Mouse (Mus musculus) stomach, adult 2 months (tissue): ENCODE data around the gene Scyl2. TPM values are rescaled to one million over a fixed set of nuclear protein-coding genes. Genes with fewer than 3 reads are reported as not detected.

ENCODE experiments used
- polyA plus RNA-seq: library from polyadenylated mRNA; depleted of rRNA; stranded (reverse); fragments of >200 nt; gene quantifications from 2 replicates; pipeline ENCODE4 v1.2.3, GENCODE M21; 2012; rRNA removed

The Scyl2 gene
- 3.4 and 4.1 TPM in 2 replicates for polyA plus RNA-seq

DNA sequence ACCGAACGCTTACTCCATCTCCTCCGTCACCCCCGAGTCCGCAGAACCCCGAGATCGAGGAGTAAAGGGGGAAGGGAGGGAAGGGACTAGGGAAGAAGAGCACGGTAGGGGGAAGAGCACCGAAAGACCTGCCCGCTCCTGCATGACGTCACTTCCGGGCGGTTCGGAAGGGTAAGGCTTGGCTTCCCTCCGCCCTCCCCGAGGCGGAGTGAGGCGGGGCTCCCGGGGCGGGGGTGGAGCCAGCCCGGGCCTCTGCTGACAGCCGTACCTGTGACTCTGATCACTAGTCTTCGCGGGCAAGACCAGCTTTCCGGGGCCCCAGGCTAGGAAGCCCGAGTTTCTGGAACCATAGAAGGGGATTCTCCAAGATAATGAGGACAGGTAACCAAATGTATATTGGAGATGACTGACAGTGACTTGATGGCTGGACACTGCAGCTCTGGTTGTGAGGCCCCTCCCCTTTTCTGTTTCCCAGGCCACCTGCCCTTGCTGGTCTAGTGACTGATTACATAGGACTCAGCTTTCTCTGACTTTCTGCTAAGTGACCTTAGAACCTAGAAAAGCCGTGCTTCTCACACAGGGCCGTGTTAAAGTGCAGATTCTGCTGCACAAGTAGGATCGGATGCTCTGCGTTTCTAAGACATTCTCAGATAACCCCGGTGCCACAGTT lies at the start of gene Scyl2:
Gene Scyl2 (minus strand): TSS at position 147 of the 670 bp plus-strand sequence.

DNA sequence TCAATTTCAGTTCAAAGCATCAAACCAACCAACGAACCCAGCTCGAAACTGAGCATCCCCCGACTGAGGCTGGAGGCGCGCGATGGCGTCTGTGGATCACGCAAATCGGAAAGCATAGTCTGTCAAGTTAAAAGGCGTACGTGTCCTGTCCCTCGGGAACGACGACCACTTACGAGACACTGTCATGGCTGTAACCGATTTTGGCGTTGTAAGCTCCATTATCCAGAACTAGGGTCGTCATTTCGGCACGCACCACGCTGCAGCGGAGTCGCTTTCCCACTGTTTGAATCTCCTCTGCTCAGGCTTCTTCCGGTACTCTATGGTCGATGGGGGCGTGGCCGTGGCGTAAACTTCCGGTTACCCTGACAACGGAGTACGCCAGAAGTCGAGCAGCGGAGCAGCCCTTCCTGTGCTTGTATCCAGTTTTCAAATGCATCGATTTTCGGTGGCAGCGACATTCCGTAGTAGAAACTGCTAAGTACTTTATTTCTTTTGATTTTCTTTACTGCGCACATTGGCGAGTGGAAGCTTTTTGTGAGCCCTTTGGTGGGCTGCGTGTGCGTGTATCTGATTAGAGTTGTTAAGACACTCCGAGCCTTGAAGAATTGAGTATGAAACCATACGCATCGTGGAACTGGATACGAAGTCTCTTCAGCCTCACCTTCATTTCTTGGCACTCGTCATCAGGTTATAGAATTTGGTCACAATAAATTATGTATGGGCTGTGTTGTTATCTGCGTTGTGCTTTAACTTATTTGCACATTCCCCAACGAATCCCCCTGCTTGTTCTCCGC lies 46.1 kb upstream of the Scyl2 start, which contains the start of gene Actr6:
Gene Actr6 (minus strand): TSS at position 295 of the 794 bp plus-strand sequence.

DNA sequence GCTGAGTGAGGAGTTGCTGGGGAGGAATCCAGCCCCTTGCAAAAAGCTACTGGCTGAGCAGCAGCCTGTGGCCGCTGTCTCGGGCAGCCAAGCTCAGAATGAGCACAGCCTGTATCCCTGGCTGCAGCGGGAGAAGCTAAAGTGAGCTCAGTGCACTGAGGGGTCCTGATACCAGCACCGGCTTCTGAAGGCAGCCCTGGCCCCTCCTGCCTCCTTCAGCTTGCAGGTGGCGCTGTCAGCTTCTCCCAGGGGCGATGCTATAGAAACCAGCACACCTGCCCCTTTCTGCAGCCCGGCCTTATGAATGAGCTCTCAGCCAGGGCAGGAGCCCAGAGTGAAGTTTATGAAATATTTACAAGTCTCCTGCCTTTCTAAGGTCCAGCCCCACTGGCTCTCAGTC lies 65.0 kb downstream of the Scyl2 start, which contains the start of gene Slc17a8:
Gene Slc17a8 (minus strand): TSS at position 125 of the 400 bp plus-strand sequence.

Other genes starting within 250 kb of the Scyl2 start
- gene Gas2l3, start 242.3 kb downstream of the Scyl2 start, polyA plus RNA-seq, result 0.19 and 0.34 TPM in 2 replicates
- 1.2 and 1.4 TPM in 2 replicates for gene Nr1h4, start 152.7 kb downstream of the Scyl2 start, polyA plus RNA-seq
- gene Slc17a8, start 65.0 kb downstream of the Scyl2 start, polyA plus RNA-seq, result 0.04 TPM in 1 of 2 replicates, not detected in the other
- 0.10 TPM in 1 of 2 replicates, not detected in the other for gene Actr6, start 46.0 kb upstream of the Scyl2 start, polyA plus RNA-seq
- 3.2 and 3.7 TPM in 2 replicates for gene Uhrf1bp1l, start 58.7 kb upstream of the Scyl2 start, polyA plus RNA-seq
- 0.13 and 0.14 TPM in 2 replicates for gene Anks1b, start 187.2 kb upstream of the Scyl2 start, polyA plus RNA-seq